Mouse (Mus musculus) myocyte (in vitro differentiated cells): ENCODE results near the gene Map7d2.

ENCODE experiments used
- MYOD1 ChIP-seq, 3 experiments: IDR thresholded peaks; one replicate each; pipeline ENCODE4 v1.6.1; 2011; ENCODE audit warnings: control low read depth in 2 of 3, low read depth in 2 of 3, mild to moderate bottlenecking in 2 of 3, moderate library complexity in 1 of 3; ENCODE audit not compliant: insufficient read length in 2 of 3, control insufficient read depth in 1 of 3
- USF1 ChIP-seq: IDR thresholded peaks from one replicate; pipeline ENCODE4 v1.6.1; 2011; ENCODE audit warnings: low read depth, mild to moderate bottlenecking, control low read depth, moderate library complexity

- TF ChIP-seq MYOD1 (IDR thresholded peaks at IDR 0.05; ENCODE audit: control insufficient read depth in 1 of 3, insufficient read length in 2 of 3, low read depth in 2 of 3) (no peak), USF1 (no peak)
Measured at GRCm38 (mm10) chrX:159508331-159509036, 94.1 kb downstream of the Map7d2 start.
